Mouse (Mus musculus): ENCODE results near the gene Ccdc62.

DNA sequence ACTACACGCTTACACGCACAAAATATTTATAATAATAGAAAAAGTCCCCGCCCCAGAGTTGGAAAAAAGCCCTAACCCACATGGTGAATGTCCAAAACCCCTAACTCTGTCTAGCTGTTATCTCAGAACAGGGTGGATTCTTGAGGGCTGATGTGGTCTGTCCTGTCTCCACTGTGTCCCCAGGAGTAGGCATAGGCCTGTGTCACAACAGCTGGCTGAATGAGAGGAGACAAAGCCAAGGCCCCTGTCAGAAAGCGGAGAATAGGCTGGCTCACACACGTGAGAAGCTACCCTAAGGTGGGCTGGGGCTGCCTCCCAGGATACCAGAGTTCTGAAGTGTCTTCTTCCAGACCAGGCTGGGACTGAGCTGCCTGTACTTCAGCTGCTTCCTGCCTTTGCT, 47.7 kb downstream of the Ccdc62 start:
- TF ChIP-seq CTCF (IDR thresholded peaks at IDR 0.05; ENCODE audit: control insufficient read depth, insufficient read depth, insufficient replicate concordance, low read depth, low read length) (no peak), POLR2A (IDR thresholded peaks at IDR 0.05; ENCODE audit: control insufficient read depth, low read depth, low read length) (no peak)
